Mouse (Mus musculus) G1E-ER4 (cell line): Measurements from ENCODE around the gene Spaca9. TPM values are rescaled to one million over a fixed set of nuclear protein-coding genes. Genes with fewer than 3 reads are reported as not detected.
A peak's percentile ranks its signal among the peaks of the same experiment; 100 is the strongest.

Experiments used
- GATA1 ChIP-seq: IDR thresholded peaks from one replicate; pipeline ENCODE4 v1.8.0; 2012; ENCODE audit warnings: low read length, inconsistent platforms
- polyA plus RNA-seq: library from polyadenylated mRNA; stranded (reverse); fragments of >175 nt; gene quantifications from 2 replicates; pipeline ENCODE4 v1.2.3, GENCODE M21; 2012

Spaca9 gene
- 0.27 and 0.33 TPM in 2 replicates for polyA plus RNA-seq

DNA sequence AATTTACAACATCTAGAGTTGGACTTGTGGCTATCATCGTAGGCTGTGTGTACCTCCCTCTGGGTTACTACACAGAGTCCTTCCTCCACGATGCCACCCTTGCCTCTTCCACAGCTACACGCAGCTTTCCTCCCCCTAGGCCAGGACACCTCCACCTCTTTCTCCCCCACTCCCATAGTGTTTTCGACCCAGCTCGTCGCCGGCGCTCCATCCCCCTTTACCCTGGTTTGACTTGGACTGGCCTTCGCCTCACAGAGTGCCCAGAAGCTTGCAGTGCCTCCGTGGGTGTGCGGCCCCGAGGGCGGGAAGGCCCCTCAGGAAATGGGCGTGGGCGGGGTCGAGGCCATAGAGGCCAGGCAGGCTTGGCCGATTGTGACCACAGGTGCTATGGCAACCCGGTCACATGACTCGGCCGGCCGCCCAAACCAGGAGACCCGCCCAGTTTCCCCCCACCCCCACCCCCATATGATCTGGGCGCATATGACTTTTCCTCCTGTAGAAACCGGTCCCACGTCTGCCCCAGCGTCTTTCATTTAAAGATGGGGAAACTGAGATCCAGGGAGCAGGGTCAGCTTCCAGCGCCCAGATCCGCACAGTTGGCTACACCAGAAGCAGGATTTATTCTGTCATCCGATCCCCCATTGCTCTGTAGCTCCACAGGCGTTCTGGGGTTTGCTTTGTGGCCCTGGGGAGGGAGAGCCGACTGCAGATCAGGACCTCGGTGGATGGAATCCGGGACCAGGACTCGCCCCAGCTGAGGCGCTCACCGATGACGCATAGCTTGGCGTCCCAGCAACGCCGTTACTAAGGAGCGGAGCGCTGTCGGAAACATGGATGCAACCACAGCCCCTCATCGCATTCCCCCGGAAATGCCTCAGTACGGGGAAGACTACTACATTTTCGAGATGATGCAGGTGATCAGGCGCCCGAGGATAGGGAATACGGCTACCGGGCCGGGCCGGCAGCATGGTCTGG, at the start of gene Spaca9, which contains the start of gene Ak8:
Gene Spaca9, minus strand, starts transcription at position 367 of the 975 bp plus-strand sequence.
Gene Ak8, plus strand, starts transcription at position 804 of the 975 bp plus-strand sequence.
- no peak for TF ChIP-seq GATA1

DNA sequence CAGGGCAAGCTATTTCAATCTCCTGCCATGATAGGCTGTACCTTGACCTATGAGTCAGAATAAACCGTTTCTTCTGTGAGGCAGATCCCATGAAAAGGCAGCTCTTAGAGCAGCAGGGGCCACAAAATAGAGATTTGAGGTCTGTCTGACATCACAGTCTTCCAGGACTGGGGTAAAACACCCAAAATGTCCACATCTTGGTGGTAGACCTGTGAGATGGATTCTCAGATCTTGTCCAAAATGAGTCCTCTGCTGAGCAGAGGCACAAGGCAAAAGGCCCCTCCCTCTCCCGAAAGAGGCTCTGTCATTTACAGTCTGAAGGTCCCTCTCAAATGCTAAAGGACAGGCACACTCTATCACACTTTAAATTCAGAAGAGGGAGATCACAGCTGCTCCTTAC, 48.2 kb upstream of the Spaca9 start:
- no peak for TF ChIP-seq GATA1

DNA sequence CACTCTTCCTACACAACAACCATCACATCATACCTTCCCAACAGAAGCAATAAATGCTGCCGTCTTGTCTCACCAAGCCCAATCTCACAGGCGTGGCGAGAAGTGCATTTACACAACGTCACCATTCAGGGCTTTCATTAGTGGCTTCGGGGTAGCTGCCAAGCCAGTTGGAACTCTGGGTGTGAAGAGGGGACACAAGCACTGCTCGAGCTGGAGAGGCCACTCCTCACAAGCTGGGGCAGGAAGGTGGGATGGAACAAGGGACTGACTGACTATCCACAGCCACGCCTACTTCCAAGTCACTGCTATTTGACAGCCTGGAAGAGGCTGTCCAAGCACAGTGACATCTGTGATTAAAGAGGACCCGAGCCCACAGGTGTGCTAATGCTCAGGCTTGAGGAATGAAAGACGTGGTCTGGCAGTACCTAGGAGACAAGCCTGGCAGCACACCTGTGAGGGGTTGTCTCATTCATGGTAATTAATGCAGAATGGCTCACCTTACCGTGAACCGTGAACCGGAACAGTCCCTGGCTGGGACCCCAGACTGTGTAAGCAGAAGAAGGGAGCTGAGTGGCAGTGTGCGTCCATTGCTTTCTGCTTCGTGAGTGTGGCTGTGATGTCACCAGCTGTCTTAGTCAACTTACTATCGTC, 47.3 kb upstream of the Spaca9 start:
- no peak for TF ChIP-seq GATA1

DNA sequence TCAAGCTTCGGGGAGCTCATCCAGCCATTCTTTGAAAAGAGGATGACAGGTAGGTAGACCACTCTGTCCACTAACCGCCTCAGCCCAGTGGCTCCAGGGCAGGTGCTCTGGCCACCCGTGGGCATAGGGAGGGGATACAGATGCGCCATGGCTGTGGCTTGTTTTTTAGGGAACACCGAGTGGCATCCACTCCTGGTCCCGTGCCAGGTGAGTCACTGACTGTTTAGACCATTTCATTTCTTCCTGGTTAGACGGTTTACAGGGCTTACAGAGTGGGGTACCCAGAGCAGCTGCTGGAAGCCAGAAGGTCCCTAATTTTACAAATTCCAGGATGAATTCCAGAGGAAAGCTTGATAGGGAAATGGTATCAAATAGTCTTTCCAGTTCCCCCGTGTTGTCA, 43.2 kb upstream of the Spaca9 start:
- TF ChIP-seq GATA1 = no peak

DNA sequence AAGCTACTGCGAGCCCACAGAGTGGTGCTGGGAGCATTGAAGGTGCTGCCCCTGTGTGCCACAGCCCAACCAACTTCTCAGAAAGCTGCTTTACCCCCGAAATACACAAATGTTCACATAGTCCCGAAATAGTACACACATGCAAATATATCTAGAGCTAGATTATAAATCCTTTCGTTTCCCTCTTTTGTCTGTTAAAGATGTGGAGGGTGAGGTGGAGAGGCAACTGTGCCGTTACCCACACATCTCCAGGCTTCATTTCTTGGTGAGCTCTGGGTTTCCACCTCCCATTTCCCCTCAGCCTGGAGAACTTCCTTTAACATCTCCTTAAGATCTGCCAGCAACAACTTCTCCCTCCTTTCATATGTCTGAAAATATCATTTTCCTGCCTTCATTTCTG, 40.6 kb upstream of the Spaca9 start:
- TF ChIP-seq GATA1 = no peak

DNA sequence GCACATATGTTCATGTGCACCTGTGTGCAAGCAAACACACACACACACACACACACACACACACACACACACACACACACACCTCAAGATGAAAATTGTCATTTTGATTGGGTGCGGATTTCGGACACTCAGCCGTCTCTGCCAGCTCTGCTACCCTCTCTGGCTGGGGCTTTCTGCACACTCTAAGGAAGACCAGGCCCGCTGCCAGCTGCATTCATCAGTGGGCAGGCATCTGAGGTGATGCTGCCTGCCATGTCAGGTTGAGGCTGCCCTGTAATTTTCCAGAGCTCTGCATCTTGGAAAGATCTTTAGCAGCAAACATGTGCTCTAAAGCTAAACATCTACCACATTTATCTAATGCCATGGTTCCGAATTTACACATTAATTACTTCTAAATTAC, 37.6 kb upstream of the Spaca9 start:
- TF ChIP-seq GATA1 = no peak

DNA sequence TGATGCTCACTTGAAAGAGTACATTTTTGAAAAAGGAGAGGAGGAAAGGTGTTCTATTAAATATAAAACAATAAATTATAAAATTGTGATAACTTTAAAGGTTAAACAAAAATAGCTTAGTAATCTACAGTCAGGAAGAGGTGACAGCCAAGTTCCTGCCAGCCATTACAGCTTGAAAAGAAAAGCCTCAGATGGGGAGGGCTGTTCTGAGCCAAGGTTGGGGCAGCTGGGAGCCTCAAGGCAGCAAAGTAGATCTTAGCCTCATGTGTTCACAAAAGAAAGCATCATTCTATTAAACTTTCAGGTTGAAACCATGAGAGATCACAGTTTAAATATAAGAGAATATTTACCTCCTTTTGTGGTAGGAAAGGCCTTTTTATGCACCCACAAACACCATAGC, 31.1 kb upstream of the Spaca9 start:
- TF ChIP-seq GATA1 = no peak

DNA sequence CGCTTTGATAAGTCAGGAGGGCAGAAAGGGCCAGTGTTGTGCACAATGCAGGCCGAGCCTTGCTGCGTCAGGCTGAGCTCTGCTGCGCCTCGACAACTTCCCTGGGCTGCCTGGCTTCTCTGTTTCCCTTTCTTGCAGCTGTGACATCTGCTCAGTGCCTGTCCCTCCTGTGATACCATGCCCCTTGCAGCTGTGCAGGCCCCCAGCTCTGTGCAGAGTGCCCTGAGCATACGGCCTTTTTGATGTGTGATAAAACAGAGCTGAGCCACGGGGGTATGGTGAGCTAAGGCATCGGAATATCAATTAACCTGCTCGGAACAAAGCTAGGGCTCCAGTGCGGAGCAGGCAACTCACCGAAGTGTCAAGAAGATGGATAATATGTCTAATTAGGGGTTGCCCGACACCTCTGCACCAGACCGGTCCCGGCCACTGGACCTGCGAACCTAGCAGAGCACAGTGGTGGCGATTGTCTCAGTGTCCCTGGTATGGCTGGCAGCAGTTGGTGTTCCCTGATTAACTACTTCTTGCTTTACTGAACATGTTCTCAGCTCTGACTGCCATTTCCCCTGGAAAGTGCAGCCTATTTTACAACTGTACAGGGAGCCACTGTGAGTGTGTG, 28.4 kb upstream of the Spaca9 start:
- TF ChIP-seq GATA1 = no peak

DNA sequence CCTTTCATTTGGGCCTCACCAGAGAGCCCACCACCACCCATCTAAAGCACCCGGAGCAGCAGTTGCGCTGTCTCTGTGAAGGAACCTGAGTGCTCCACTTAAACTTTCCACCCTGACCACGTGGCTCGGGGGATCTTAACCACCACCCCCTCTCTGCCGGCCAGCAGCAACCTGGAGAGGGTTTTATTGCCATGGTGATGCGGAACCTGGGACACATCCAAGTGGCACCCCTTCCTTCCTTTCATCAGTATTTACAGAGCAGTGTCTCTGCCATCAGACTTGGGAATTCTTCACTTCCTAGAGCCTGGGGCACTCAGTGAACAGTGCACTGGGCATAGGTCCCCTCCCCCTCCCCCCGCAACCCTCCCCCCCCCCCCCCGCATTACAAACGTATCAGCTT, 24.4 kb upstream of the Spaca9 start:
- no peak for TF ChIP-seq GATA1

DNA sequence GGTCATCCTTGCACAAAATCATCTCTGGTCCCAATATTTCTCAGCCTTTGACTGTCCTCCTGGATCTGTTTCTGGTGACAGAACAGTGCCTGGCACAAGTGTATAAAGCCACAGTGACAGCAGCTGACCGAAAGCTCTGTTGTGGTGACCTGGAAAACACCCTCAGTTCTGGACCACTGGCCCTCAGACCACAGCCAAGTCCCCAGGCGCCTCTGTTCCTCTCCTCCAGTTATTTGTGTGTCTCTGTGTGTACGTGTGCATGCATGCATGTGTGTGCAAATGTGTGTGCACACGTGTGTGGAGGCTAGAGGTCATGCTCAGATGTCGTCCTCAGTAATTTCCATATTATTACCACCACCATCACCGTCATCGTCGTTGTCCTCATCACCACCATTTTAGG, 22.9 kb upstream of the Spaca9 start:
- TF ChIP-seq GATA1 = no peak

DNA sequence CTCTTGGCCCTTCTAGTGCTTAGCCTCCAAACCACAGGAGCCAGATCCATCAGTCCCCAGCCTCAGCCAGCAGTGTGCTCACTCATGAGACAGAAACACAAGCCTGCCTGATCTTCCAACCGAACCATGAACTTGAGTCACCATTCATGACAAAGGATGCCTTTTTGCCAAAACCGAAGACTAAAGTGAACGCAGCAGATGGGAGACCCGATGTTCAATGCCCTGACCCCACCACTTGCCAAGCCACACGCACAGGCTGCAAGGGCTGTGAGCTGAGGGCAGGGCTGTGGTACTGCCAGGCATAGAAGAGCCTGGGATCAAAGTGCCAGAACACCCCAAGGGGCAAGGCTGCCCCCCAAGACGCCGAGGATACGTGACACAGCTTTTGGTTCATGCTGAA, 13.5 kb upstream of the Spaca9 start:
- TF ChIP-seq GATA1 = no peak

DNA sequence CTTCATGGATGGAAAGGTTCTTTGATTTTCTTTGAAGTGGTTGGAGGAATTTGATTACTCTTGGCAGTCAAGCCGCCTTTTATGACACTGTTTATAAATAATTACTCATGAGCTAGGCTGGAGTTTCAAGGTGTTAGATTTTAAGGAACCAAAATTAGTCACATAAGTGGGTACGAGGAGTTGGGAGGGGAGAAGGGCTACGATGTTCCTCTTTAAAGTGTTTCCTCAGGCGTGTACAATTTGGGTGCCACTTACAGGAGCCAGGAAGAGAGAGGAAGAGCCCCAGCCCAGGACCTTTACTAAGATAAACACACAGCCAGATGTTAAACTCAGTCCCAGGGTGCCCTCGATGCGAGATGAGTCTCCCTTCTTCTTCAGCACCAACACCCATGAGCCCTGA, 7.3 kb upstream of the Spaca9 start:
- TF ChIP-seq GATA1 = no peak

DNA sequence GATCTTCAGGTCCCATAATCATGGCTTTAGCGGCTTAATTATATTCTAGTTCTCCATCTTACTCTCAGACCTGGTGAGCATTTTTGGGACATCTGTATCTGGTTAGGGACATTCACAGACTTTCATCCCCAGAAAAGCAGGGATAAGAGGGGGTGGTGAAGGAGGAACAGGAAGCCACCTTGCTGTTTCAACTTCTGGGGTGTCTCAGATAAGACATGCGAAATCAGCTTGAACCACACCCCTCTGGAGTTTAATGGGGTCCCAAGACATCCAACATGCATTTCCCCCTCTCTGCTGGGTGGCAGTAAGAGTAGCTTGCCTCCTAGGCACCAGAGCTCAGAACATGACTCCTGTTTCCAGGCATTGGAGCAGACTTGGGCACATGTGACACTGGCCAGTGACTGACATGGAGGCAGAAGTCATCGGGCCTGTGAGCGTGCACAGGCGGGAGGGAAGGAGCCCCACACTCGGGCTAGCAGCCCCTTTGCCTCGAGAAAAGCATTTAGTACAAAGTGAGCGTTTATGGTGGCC, 6.6 kb upstream of the Spaca9 start:
- TF ChIP-seq GATA1 = peak; percentile 40

DNA sequence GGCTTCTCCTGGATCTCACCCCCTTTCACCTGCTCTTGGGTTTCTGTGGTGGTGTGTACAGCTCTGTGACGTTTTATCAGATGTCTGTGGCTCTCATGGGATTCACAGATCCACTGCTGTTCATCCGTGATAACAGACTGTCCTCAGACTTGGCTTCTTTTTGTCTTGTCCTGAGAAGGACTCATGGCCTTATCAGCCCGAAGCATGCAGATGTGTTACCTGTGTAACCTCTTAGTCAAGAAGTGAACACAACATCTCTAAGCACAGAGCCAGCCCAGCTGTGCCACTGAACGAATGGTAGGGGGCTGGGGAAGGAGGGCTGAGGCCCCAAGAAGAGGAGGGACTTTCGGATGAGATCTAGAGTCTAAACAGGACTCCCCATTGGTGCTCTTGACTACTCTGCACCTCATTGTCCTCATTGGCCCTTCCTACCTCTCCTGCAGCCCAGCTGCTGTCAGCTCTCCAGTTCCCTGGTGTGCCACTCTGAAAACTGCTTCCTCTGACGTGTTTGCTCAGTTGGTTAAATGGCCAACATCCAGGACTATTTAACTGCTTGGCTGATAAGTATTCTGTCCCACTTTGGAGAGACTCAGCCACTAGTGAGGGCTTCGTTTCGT, 2.2 kb upstream of the Spaca9 start:
- peak; percentile 99 for TF ChIP-seq GATA1

DNA sequence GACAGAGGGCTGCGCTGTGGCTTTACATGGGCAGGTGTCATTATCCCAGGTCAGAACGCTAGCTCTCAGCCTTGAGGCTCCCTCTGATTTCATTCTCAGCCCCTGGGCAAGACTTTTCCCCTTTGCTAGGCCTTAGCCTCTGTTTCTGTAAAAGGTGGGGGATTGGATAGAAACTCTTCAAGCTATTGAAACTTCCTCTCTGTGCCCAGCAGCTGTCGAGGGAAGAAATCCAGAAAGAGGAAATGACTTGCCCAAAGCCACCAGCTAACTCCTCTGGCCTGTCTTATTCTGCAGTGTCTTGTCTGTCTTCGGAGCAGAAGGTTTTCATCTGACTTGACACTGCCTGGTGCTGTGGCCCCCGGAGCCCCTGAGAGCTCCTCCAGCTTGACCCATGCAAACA, 961 bp downstream of the Spaca9 start:
- no peak for TF ChIP-seq GATA1
